Mouse (Mus musculus): ENCODE data around the gene Pycr2.

Pycr2 gene

DNA sequence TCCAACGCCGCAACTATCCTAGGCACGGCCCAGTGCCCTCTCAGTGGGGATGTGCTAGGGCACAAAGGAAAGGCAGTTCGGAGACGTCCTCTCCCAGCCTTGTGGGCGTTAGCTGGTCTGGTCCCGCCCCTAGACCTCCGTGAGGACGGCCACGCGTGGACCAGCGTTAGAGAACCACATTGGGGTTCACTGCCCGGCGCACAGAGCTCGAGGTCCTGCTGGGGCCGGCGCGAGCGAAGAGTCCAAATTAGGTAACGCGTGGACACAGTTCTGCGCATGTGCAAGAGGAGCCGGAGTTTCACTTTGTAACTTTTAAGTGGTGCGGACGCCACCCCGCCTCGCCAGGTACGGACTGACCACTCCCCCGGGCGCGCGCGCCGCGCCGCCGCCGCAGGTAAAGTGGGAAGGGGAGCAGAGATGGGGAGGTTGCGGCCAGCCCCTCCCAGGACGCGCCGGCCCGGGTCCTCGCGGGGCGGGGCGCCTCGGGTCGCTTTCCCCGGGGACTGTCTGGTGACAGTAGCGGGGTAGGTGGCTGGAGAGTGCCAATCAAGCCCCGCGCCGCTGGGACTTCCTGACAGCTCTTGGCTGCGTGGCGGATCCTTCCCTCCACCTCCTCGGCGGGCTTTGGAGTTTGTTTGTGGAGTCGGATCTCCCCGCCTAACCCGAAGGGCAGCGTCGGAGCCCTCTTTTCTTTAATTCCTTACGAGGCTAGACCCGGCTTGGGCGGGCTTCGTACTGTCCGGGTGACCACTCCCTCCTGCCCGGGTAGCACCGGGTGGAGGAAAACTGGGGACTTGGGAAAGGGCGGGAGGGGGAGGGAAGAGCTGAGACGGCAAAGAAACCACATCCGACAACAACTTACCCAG, 38.3 kb downstream of the Pycr2 start, which contains the start of gene Tmem63a:
Gene Tmem63a (plus strand): TSS at position 179 of the 866 bp plus-strand sequence.
- DNase-seq (ENCODE audit: low spot score) = no peak

DNA sequence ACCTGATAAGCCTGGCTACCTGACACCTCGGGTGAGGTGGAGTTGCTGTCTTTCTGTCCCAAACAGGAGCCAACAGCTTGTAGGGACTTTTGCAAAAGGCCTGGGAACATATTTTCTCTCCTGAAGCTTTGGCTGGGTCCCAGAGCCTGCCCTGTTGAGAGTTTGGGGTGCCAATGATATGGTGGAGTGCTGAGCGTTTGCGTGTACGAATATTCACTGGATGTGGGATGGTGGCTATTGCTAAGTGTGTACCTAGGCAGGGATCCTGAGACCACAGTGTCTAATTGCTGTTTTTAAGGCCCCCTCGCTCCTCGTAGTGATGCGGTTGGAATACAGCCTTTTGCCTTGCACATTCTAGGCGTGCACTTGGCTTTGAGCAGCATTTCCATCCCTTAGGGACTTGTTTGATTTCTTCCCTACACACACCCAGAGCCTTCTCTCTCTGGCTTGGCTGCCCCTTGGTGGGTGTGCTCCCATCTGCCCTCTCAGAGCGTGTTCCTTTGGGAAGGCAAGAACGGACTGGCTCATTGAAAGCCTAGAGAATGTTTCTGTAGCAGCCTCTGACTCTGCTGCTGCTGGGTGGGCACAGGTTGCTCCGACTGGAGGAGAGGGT, 39.0 kb downstream of the Pycr2 start:
- DNase-seq (ENCODE audit: low spot score) = no peak

DNA sequence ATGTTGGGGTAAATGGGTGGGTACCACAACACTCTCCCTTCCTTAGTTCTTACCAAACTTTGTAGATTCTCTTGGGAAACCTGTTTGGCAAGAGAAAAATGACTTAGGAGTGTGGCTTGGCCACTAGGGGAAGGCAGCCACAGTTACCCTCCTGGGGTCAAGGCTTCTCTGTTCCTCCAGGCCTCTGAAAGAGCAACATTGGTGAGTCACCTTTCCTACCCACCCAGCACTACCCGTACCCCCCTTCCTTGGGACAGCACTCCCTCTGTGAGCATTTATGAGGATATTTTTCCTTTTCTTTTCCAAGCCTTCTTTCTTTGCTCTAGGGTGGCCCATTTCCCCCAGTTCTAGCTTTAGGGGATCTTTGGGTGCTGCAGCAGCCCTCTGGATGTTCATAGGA, 39.8 kb downstream of the Pycr2 start:
- DNase-seq (ENCODE audit: low spot score) = no peak

DNA sequence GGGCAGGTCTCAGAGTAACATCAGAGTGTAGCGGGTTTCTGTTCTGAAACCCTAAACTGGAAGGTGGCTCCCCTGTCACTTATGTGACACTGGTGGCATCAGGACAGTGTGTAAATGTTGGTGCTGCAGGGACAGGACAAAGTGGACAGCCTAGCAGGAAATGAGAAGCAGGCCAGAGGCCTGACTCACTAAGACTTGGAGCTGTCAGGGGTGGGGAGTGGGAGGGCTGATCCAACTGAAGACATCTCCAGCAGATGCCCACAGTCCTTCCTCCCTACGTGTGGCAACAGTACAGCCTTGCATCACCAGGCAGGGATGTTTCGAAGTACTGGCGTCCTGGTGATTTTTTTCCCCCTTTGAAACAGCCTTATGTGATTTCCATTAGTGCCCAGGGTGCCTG, 40.5 kb downstream of the Pycr2 start:
- DNase-seq (ENCODE audit: low spot score) = no peak

DNA sequence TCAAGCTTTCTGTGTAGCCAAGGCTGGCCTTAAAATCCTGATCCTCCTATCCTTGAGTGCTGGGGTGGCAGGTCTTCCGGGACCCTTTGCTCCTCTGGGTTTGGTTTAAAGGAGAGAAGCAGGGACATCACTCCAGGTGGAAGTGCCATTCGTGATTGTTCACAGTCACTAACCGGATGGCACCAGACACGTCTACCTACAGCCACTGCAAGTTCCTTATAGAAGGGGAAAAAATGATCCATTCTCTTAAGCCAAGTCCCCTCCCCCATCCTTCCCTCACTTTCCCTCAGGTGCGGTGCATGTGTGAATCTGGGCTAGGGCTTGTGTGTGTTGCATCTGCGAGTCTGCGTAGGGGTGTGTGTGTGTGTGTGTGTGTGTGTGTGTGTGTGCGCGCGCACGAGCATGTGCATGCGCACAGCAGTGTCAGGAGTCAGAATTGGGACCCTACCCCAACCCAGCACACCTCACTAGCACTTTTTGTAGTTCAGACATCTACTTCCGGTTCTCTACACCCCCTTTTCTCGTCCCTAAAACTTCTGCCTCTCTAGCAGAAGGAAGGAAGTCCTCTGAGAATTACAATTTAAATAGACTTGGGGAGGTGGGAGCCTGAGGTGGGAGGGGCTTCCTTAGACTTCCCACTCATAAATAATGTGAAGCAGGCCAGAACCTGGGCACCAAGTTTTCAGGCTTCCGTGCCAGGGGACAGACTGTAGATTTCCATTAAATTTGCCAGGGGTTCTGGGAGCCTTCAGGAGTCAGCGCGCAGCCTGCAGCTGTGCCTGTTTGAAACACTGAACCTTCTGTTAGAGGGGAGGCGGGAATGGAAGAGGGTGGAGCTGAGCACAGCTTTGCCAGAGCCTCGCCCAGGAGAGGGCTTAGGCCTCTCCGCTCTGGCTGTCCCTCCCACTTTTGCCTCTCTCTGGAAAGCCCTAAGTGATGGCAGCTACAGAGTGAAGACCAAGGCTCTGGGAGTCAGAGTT, 41.2 kb downstream of the Pycr2 start:
- DNase-seq (ENCODE audit: low spot score) = peak; percentile 41

DNA sequence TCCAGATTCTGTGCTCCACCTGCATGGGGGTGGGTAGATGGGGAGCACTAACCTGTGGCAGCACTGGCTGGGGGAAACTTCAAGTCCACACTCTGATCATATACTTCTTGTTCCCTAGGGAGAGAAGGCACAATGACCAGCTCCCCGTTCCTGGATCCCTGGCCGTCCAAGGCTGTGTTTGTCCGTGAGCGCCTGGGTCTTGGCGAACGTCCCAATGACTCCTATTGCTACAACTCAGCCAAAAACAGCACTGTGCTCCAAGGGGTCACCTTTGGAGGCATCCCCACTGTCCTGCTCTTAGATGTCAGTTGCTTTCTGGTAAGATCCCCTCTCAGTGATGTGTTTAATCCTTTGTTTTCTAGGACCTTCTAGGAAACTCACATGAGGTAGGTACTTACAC, 42.4 kb downstream of the Pycr2 start:
- no peak for DNase-seq (ENCODE audit: low spot score)

DNA sequence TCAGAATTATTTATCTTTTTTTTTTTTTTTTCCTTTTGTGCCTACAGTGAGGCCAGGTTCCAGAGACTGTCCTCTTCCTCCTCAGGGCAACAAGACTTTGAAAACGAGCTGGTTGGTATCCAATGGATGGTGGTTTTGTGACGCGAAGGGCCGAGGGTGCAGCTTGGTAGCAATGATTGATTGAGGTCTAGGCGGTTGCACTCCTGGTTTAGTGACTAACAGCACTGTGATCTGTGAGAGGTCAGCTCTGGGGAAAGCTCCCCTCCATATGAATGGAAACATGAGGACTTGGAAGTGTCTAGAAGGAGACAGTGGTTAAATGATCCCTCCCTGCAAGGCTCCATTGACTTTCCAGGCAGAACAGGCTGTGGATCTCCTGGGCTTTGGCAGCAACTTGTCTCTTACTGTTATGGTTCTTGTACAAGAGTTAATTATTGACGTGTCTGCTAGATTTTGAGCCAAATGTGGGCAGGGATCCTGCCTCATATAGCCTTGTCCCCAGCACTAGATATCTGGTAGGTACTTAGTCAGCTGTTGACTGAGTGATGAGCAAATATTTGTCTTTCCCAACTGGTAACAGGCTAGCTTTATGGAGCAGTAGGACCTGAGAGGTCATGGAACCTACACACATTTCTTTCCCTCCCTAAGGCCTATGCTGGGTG, 48.1 kb downstream of the Pycr2 start:
- DNase-seq (ENCODE audit: low spot score) = no peak

DNA sequence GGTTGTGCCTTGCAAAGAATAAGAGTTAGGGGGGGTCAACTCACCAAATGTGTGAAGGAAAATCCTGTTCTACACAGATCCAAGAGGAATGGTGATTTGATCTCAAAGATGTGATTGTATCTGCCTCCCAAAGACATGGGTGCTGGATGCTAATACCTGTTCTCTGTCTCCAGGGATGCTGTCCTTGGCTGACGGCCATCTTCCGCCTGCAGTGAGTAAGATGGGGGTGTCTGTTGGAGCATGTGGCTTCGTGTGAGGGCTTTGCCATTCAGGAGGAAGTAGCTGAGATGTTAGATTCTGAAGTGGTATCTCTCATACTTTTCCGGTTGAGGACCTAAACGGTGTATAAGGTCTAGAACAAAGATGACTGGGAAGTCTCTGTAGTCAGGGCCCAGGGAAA, 48.7 kb downstream of the Pycr2 start:
- DNase-seq (ENCODE audit: low spot score) = no peak

DNA sequence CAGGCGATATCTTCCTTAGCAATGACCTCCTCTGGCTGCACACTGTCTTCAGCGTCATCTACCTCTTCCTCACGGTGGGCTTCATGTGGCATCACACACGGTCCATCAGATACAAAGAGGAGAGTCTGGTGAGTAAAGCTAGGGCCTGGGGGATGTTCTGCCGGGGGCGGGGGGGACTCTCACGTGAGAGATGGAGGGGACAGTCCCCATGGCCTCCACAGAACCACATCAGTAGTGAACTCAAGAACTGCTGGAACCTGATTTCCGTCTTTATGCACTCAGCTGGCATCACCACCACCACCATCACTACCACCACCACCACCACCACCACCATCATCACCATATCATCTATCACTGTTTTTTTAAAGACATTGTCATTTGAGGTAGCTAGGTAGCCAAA, 52.3 kb downstream of the Pycr2 start:
- DNase-seq (ENCODE audit: low spot score) = no peak

DNA sequence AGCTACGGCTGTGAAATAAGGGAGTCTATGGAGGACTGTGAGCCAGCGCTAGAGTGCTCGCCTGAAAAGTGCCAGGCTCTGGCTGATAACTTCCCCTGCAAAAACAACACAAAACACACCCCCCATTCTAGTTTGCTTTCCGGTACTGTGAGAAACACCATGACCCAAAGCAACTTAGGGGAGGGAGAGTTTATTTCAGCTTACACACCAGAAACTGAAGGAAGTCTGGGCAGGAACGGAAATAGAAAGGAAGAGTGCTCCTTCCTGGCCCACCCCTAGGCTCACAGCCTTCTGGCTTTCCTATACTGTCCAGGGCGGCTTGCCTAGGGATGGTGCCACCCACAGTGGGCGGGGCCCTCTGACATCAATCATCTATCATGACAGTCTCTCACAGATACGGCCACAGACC, 52.9 kb downstream of the Pycr2 start:
- DNase-seq (ENCODE audit: low spot score) = no peak

Measured in left cerebral cortex, adult 11 months (tissue).